Mouse (Mus musculus): ENCODE measurements around the gene Zfp27. TPM values are rescaled to one million over a fixed set of nuclear protein-coding genes. Genes with fewer than 3 reads are reported as not detected.

The Zfp27 gene
- polyA plus RNA-seq, 1 experiment = 0.81 TPM

- Histone ChIP-seq H3K4me3 (ENCODE audit: low read depth, low read length) (peak within 1 kb of the TSS; percentile 72), H3K27ac (ENCODE audit: insufficient read depth, low read depth, low read length) (no peak within 1 kb of the TSS), H3K27me3 (ENCODE audit: control insufficient read depth, insufficient read depth, low read length) (no peaks in the 10 kb centered on the region), H3K4me1 (ENCODE audit: control insufficient read depth, insufficient read depth, insufficient read length, low read length) (peaks cover 2% of the 10 kb centered on the region; the same call in 1 of the 2 replicates), H3K36me3 (ENCODE audit: control insufficient read depth, insufficient read depth, low read length) (no peaks in the 10 kb centered on the region)
- WGBS = 2% methylated on average over 21 of the region's 21 CpGs
- 0 out of 2 replicates have a peak, but pooled peaks have one; percentile 21 for TF ChIP-seq POLR2A (IDR thresholded peaks at IDR 0.05; ENCODE audit: low read depth, low read length)
- no peak for TF ChIP-seq CTCF (IDR thresholded peaks at IDR 0.05; ENCODE audit: extremely low read depth, insufficient read length, insufficient replicate concordance, low read depth, low read length)
Observed at GRCm38 (mm10) chr7:29853219-29853842, 53.0 kb downstream of the Zfp27 start, which contains the start of gene Zfp940. TSS of gene Zfp940 (minus strand) at chr7:29853669.

GRCm38 (mm10) chr7:29852831-29853218 lies 53.5 kb downstream of the Zfp27 start:
- 39% methylated on average over 9 of the region's 9 CpGs for WGBS
- H3K4me1 ChIP-seq (ENCODE audit: control insufficient read depth, insufficient read depth, insufficient read length, low read length) = peaks cover 2% of the 10 kb centered on the region; the same call in 1 of the 2 replicates
- no peak overlapping the region for H3K27ac ChIP-seq (ENCODE audit: insufficient read depth, low read depth, low read length)
- H3K27me3 ChIP-seq (ENCODE audit: control insufficient read depth, insufficient read depth, low read length) = no peaks in the 10 kb centered on the region
- TF ChIP-seq CTCF (IDR thresholded peaks at IDR 0.05; ENCODE audit: extremely low read depth, insufficient read length, insufficient replicate concordance, low read depth, low read length) (no peak), POLR2A (IDR thresholded peaks at IDR 0.05; ENCODE audit: low read depth, low read length) (no peak)
- no peaks in the 10 kb centered on the region for H3K36me3 ChIP-seq (ENCODE audit: control insufficient read depth, insufficient read depth, low read length)
- H3K4me3 ChIP-seq (ENCODE audit: low read depth, low read length) = peak overlapping the region; percentile 72; the same call in 1 of the 2 replicates

- WGBS = 87% methylated on average over 5 of the region's 5 CpGs
- TF ChIP-seq POLR2A (IDR thresholded peaks at IDR 0.05; ENCODE audit: low read depth, low read length) (no peak), CTCF (IDR thresholded peaks at IDR 0.05; ENCODE audit: extremely low read depth, insufficient read length, insufficient replicate concordance, low read depth, low read length) (no peak)
- Histone ChIP-seq H3K4me3 (ENCODE audit: low read depth, low read length) (no peak overlapping the region), H3K4me1 (ENCODE audit: control insufficient read depth, insufficient read depth, insufficient read length, low read length) (no peaks in the 10 kb centered on the region), H3K27me3 (ENCODE audit: control insufficient read depth, insufficient read depth, low read length) (no peaks in the 10 kb centered on the region), H3K36me3 (ENCODE audit: control insufficient read depth, insufficient read depth, low read length) (peaks cover 6% of the 10 kb centered on the region), H3K27ac (ENCODE audit: insufficient read depth, low read depth, low read length) (no peak overlapping the region)
Observed at GRCm38 (mm10) chr7:29844616-29845015, 61.8 kb downstream of the Zfp27 start.

Other genes with a start within 250 kb of the Zfp27 start
- not detected in 2 replicates for gene Catsperg2, start 179.5 kb downstream of the Zfp27 start, polyA plus RNA-seq (2012; rRNA removed)
- gene Zfp84, start 138.0 kb downstream of the Zfp27 start, polyA plus RNA-seq (2012; rRNA removed) = 1.0 and 1.8 TPM in 2 replicates
- gene Zfp30, start 122.6 kb downstream of the Zfp27 start, polyA plus RNA-seq (2012; rRNA removed) = 0.32 and 0.52 TPM in 2 replicates
- gene Zfp790, start 90.5 kb downstream of the Zfp27 start, polyA plus RNA-seq (2012; rRNA removed) = 0.43 and 0.86 TPM in 2 replicates
- gene Zfp940, start 52.9 kb downstream of the Zfp27 start, polyA plus RNA-seq (2012; rRNA removed) = 0.05 and 0.06 TPM in 2 replicates
- gene Zfp420, start 46.6 kb downstream of the Zfp27 start, polyA plus RNA-seq (2012; rRNA removed) = 0.13 and 0.18 TPM in 2 replicates
- 0.04 and 0.14 TPM in 2 replicates for gene Zfp383, start 1.7 kb upstream of the Zfp27 start, polyA plus RNA-seq (2012; rRNA removed)
- gene Zfp74, start 47.5 kb upstream of the Zfp27 start, polyA plus RNA-seq (2012; rRNA removed) = 0.38 and 2.7 TPM in 2 replicates
- gene Zfp568, start 77.4 kb upstream of the Zfp27 start, polyA plus RNA-seq (2012; rRNA removed) = 1.3 and 2.3 TPM in 2 replicates
- gene Zfp14, start 144.8 kb upstream of the Zfp27 start, polyA plus RNA-seq (2012; rRNA removed) = 0.58 and 0.62 TPM in 2 replicates
- gene Zfp82, start 166.3 kb upstream of the Zfp27 start, polyA plus RNA-seq (2012; rRNA removed) = 0.23 and 0.25 TPM in 2 replicates
- 0.06 TPM in 1 of 2 replicates, not detected in the other for gene Gm26920, start 183.8 kb upstream of the Zfp27 start, polyA plus RNA-seq (2012; rRNA removed)
- gene Zfp566, start 184.0 kb upstream of the Zfp27 start, polyA plus RNA-seq (2012; rRNA removed) = 0.11 and 0.95 TPM in 2 replicates
- 2.6 and 7.1 TPM in 2 replicates for gene Zfp260, start 188.2 kb upstream of the Zfp27 start, polyA plus RNA-seq (2012; rRNA removed)
- 0.06 and 0.19 TPM in 2 replicates for gene Zfp382, start 215.4 kb upstream of the Zfp27 start, polyA plus RNA-seq (2012; rRNA removed)

Measured in small intestine, adult 2 months (tissue).